Mouse (Mus musculus): ENCODE data around the gene Bpnt1. TPM values are rescaled to one million over a fixed set of nuclear protein-coding genes. Genes with fewer than 3 reads are reported as not detected.

Bpnt1 gene
- polyA plus RNA-seq, 1 experiment from 2014 or later, result 41.2 TPM

- no peaks in the 10 kb centered on the region for H3K9me3 ChIP-seq
- 6% methylated on average over 22 of the region's 22 CpGs for WGBS
- peak; percentile 75 for ATAC-seq (ENCODE audit: low FRiP score, low read depth)
- peak overlapping the region; percentile 82 for H3K27ac ChIP-seq
- peak overlapping the region; percentile 90 for H3K9ac ChIP-seq
- H3K4me3 ChIP-seq, result peak overlapping the region; percentile 97
- peaks cover 12% of the 10 kb centered on the region; the same call in 1 of the 2 replicates for H3K36me3 ChIP-seq
- H3K4me2 ChIP-seq (replicated peaks), result peak overlapping the region; percentile 79
- H3K4me1 ChIP-seq, result peaks cover 21% of the 10 kb centered on the region
- H3K27me3 ChIP-seq (replicated peaks), result no peaks in the 10 kb centered on the region
These were observed 31.7 kb downstream of the Bpnt1 start for GRCm38 (mm10) chr1:185363526-185364182.

DNA sequence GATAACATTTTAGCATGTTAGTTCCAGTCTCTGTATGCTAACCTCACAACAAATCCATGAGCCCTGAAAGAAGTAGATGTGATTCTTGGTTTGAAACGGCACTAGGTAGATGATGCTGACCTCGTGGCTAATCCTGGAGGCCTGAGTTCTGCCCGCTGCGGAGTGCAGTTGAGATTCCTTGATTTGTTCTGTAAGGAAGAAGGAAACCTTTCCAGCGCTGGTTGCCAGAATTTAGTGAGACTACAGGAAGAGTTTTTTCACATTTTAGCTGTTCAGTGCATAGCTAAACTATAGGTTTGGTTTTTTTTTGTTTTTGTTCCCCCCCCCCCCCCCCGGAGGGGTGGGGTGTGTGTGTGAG, 32.2 kb downstream of the Bpnt1 start:
- WGBS, result 50% methylated on average over 6 of the region's 6 CpGs

GRCm38 (mm10) chr1:185367383-185367782, 35.4 kb downstream of the Bpnt1 start:
- H3K4me2 ChIP-seq (replicated peaks), result no peak overlapping the region
- no peak overlapping the region for H3K9ac ChIP-seq
- no peaks in the 10 kb centered on the region for H3K9me3 ChIP-seq
- peaks cover 17% of the 10 kb centered on the region for H3K4me1 ChIP-seq
- no peak overlapping the region for H3K4me3 ChIP-seq
- H3K27ac ChIP-seq, result no peak overlapping the region
- no peak for ATAC-seq (ENCODE audit: low FRiP score, low read depth)
- H3K36me3 ChIP-seq, result peaks cover 30% of the 10 kb centered on the region
- 84% methylated on average over 6 of the region's 6 CpGs for WGBS
- H3K27me3 ChIP-seq (replicated peaks), result no peaks in the 10 kb centered on the region

More for the DNA sequence above, 32.2 kb downstream of the Bpnt1 start:
- Histone ChIP-seq H3K9ac (0 out of 2 replicates have a peak overlapping the region, but pooled peaks have one; percentile 90), H3K4me2 (replicated peaks) (peak overlapping the region; percentile 79), H3K4me3 (peak overlapping the region; percentile 97), H3K9me3 (no peaks in the 10 kb centered on the region), H3K36me3 (peaks cover 8% of the 10 kb centered on the region; the same call in 1 of the 2 replicates), H3K27ac (no peak overlapping the region), H3K27me3 (replicated peaks) (no peaks in the 10 kb centered on the region), H3K4me1 (peaks cover 21% of the 10 kb centered on the region)
- no peak for ATAC-seq (ENCODE audit: low FRiP score, low read depth)

GRCm38 (mm10) chr1:185369979-185370378, 38.0 kb downstream of the Bpnt1 start:
- Histone ChIP-seq H3K9ac (no peak overlapping the region), H3K9me3 (no peaks in the 10 kb centered on the region), H3K27ac (no peak overlapping the region), H3K36me3 (peaks cover 44% of the 10 kb centered on the region), H3K4me3 (no peak overlapping the region), H3K27me3 (replicated peaks) (no peaks in the 10 kb centered on the region), H3K4me1 (peaks cover 6% of the 10 kb centered on the region), H3K4me2 (replicated peaks) (no peak overlapping the region)
- ATAC-seq (ENCODE audit: low FRiP score, low read depth), result no peak
- WGBS, result 97% methylated on average over 6 of the region's 6 CpGs

GRCm38 (mm10) chr1:185376390-185376789, 44.4 kb downstream of the Bpnt1 start:
- no peak for ATAC-seq (ENCODE audit: low FRiP score, low read depth)
- Histone ChIP-seq H3K4me1 (no peaks in the 10 kb centered on the region), H3K27me3 (replicated peaks) (no peaks in the 10 kb centered on the region), H3K36me3 (peaks cover 77% of the 10 kb centered on the region), H3K9ac (no peak overlapping the region), H3K27ac (no peak overlapping the region), H3K4me3 (no peak overlapping the region), H3K4me2 (replicated peaks) (no peak overlapping the region), H3K9me3 (no peaks in the 10 kb centered on the region)

DNA sequence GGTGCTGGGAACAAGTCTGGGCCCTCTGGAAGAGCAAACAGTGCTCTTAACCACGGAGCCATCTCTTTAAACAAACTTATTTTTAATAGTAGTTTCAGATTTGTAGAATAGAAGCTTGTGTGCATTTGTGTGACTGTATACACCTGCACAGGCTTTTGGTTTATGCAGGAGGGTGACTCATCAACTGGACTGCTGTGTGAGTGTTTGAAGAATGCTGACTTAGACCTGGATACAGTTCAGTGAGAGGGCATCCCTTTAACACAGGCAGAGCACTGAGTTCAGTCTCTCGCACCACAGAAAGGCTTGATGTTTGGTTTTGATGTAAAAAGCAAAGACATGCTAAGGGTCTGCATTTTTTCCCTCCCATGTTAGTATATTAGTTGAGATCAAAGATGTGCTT, 45.5 kb downstream of the Bpnt1 start:
- WGBS, result 94% methylated on average over 2 of the region's 2 CpGs
- Histone ChIP-seq H3K27ac (no peak overlapping the region), H3K27me3 (replicated peaks) (no peaks in the 10 kb centered on the region), H3K4me2 (replicated peaks) (no peak overlapping the region), H3K9ac (no peak overlapping the region), H3K4me1 (no peaks in the 10 kb centered on the region), H3K4me3 (no peak overlapping the region), H3K9me3 (no peaks in the 10 kb centered on the region), H3K36me3 (peaks cover 75% of the 10 kb centered on the region)
- no peak for ATAC-seq (ENCODE audit: low FRiP score, low read depth)

- H3K36me3 ChIP-seq, result peaks cover 69% of the 10 kb centered on the region
These were observed 69.7 kb downstream of the Bpnt1 start for GRCm38 (mm10) chr1:185401615-185402014.

GRCm38 (mm10) chr1:185404021-185404420, 72.1 kb downstream of the Bpnt1 start:
- Histone ChIP-seq H3K4me3 (no peak overlapping the region), H3K9ac (no peak overlapping the region), H3K4me2 (replicated peaks) (no peak overlapping the region), H3K4me1 (no peaks in the 10 kb centered on the region), H3K9me3 (no peaks in the 10 kb centered on the region), H3K36me3 (peaks cover 71% of the 10 kb centered on the region), H3K27me3 (replicated peaks) (no peaks in the 10 kb centered on the region), H3K27ac (no peak overlapping the region)
- WGBS, result 43% methylated on average over 2 of the region's 2 CpGs
- ATAC-seq (ENCODE audit: low FRiP score, low read depth), result no peak

More at GRCm38 (mm10) chr1:185401615-185402014, 69.7 kb downstream of the Bpnt1 start:
- 94% methylated on average over 5 of the region's 5 CpGs for whole genome bisulfite sequencing
- Histone ChIP-seq H3K27ac (no peak overlapping the region), H3K4me3 (no peak overlapping the region), H3K9me3 (no peaks in the 10 kb centered on the region), H3K9ac (no peak overlapping the region), H3K4me1 (no peaks in the 10 kb centered on the region), H3K27me3 (replicated peaks) (no peaks in the 10 kb centered on the region), H3K4me2 (replicated peaks) (no peak overlapping the region)
- ATAC-seq (ENCODE audit: low FRiP score, low read depth), result no peak

- Histone ChIP-seq H3K4me1 (no peaks in the 10 kb centered on the region), H3K36me3 (peaks cover 69% of the 10 kb centered on the region), H3K4me3 (no peak overlapping the region), H3K4me2 (replicated peaks) (no peak overlapping the region), H3K9me3 (no peaks in the 10 kb centered on the region), H3K27ac (no peak overlapping the region), H3K9ac (no peak overlapping the region), H3K27me3 (replicated peaks) (no peaks in the 10 kb centered on the region)
- ATAC-seq (ENCODE audit: low FRiP score, low read depth), result no peak
- WGBS, result 95% methylated on average over 10 of the region's 10 CpGs
These were observed 74.0 kb downstream of the Bpnt1 start for GRCm38 (mm10) chr1:185405921-185406320.

MicroRNAs encoded within 50 kb of the gene (microRNA counts, 519-probe panel; counts per million panel counts)
- 342 counts per million, percentile 67 among the panel's probes with 10 or more counts for microRNA mmu-miR-194

Small RNA genes within 50 kb of the gene (microRNA-seq; reads per million reads assigned to microRNA genes)
- gene Mir194-1 (not detected), gene Mir215 (0.66 reads per million)

Other genes starting within 250 kb of the Bpnt1 start
- gene Rab3gap2, start 128.0 kb upstream of the Bpnt1 start, polyA plus RNA-seq (2016; fragmentation: Nextera tagmentation; extraction: Ambion mirVana), result 26.4 and 27.6 TPM in 2 replicates
- 20.9 and 25.5 TPM in 2 replicates for gene Iars2, start 2.8 kb upstream of the Bpnt1 start, polyA plus RNA-seq (2016; fragmentation: Nextera tagmentation; extraction: Ambion mirVana)
- gene Eprs, start 30.9 kb downstream of the Bpnt1 start, polyA plus RNA-seq (2016; fragmentation: Nextera tagmentation; extraction: Ambion mirVana), result 130 and 143 TPM in 2 replicates
- 1.5 and 2.0 TPM in 2 replicates for gene Slc30a10, start 122.7 kb downstream of the Bpnt1 start, polyA plus RNA-seq (2016; fragmentation: Nextera tagmentation; extraction: Ambion mirVana)